In the genomic region with DNA sequence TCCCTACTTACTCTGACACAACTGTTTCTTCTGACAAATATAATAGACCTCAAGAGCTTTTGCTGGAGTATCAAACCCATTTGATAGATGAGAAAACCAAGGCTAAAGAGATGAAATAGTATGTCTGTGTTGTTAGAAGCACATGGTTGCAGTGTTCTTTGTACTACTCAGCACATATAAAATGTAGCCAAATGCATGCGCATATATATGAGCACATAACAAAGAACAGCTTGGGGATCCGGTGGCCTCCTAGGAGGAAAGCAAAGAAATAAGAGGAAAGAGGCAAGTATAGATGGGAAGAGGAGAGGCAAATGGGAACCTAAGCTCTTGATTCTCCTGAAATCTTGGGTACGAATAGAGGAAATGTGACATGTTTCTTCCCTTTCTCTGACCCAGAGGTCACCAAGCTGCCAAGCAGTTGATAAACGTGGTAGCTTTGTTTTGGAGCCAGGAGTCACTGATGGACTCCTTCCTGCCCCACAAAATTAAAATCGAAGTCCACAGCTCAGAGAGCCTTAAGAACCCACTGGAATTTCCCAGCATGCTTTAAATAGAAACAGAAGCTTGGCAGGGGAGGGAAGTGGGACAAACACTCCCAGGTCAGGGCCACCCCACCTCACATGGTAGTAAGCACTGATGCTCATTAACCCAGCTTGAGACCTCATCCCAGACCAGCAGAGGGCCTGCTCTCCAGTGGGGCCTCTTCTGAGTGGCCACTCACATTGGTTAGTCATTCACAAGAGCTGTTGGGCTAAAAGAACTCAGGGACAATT, we compare ENCODE assay signal across 12 mouse cellular contexts.
DNase-seq lines count a peak whose midpoint lies in the region; ATAC-seq and TF ChIP-seq lines count a peak whose summit lies in the region.
"Had no signal": no experiment of that assay in that cellular context is flagged by ENCODE, and none has a peak within 500 bp of the region (broad histone marks: within the 10 kb centered on the region; RNA-seq: fewer than 3 reads in every experiment).

No protein-coding gene starts in this region.

- H3K4me3 ChIP-seq in midbrain, embryonic 11.5 days (ENCODE audit: low read depth, low read length), result no peak overlapping the region
- no peak overlapping the region for H3K4me3 ChIP-seq in midbrain, postnatal 0 days (ENCODE audit: low read depth, low read length)
- no peak overlapping the region for H3K4me3 ChIP-seq in midbrain, embryonic 15.5 days
- H3K4me3 ChIP-seq: heart, embryonic 13.5 days had no signal

- H3K27ac ChIP-seq in midbrain, embryonic 11.5 days (ENCODE audit: low read depth, low read length), result no peak overlapping the region
- H3K27ac ChIP-seq in midbrain, postnatal 0 days (ENCODE audit: low read depth, low read length), result no peak overlapping the region
- no peak overlapping the region for H3K27ac ChIP-seq in midbrain, embryonic 15.5 days
- H3K27ac ChIP-seq: heart, embryonic 13.5 days had no signal

- no peaks in the 10 kb centered on the region for H3K9me3 ChIP-seq in midbrain, embryonic 11.5 days (ENCODE audit: control insufficient read depth, low read length)
- no peaks in the 10 kb centered on the region for H3K9me3 ChIP-seq in midbrain, postnatal 0 days (ENCODE audit: low read length)
- no peaks in the 10 kb centered on the region for H3K9me3 ChIP-seq in midbrain, embryonic 15.5 days
- H3K9me3 ChIP-seq: heart, embryonic 13.5 days had no signal

- 48% methylated on average over 5 of the region's 5 CpGs for WGBS in midbrain, embryonic 11.5 days
- 38% methylated on average over 5 of the region's 5 CpGs for WGBS in midbrain, postnatal 0 days
- WGBS in midbrain, embryonic 15.5 days, result 35% methylated on average over 5 of the region's 5 CpGs

- no peak overlapping the region for H3K4me2 ChIP-seq in midbrain, embryonic 11.5 days
- no peak overlapping the region for H3K4me2 ChIP-seq in midbrain, postnatal 0 days (ENCODE audit: low read depth, low read length, poor library complexity, severe bottlenecking)
- no peak overlapping the region for H3K4me2 ChIP-seq in midbrain, embryonic 15.5 days
- H3K4me2 ChIP-seq: heart, embryonic 13.5 days had no signal

- no peak for DNase-seq in frontal cortex, postnatal 10 days (ENCODE audit: low spot score in 2 of 2)
- DNase-seq in midbrain, embryonic 11.5 days (ENCODE audit: low spot score, missing footprints), result no peak
- DNase-seq in midbrain, postnatal 0 days (ENCODE audit: low spot score), result no peak
- DNase-seq in kidney, adult 11 months, result peak; percentile 84
- no peak for DNase-seq in cerebellum, adult 18-20 months
- DNase-seq: B cell, adult 2 months; right cerebral cortex, postnatal 25 days; thymus, postnatal 36 days had no signal

- H3K36me3 ChIP-seq in midbrain, embryonic 11.5 days (ENCODE audit: control insufficient read depth, insufficient read depth, low read length), result no peaks in the 10 kb centered on the region
- no peaks in the 10 kb centered on the region for H3K36me3 ChIP-seq in midbrain, postnatal 0 days (ENCODE audit: insufficient read depth, low read length)
- H3K36me3 ChIP-seq in midbrain, embryonic 15.5 days (replicated peaks), result no peaks in the 10 kb centered on the region
- H3K36me3 ChIP-seq: heart, embryonic 13.5 days had no signal

- ATAC-seq in frontal cortex, adult (ENCODE audit: low TSS enrichment), result peak; percentile 73
- ATAC-seq in midbrain, embryonic 11.5 days (ENCODE audit: low FRiP score), result peak; percentile 68
- ATAC-seq in midbrain, postnatal 0 days (ENCODE audit: low FRiP score), result no peak
- 0 out of 2 replicates have a peak, but pooled peaks have one; percentile 50 for ATAC-seq in midbrain, embryonic 15.5 days (replicated peaks)
- ATAC-seq in monocyte, adult 5-6 weeks (replicated peaks; ENCODE audit: insufficient number of reproducible peaks, low FRiP score, low TSS enrichment, poor library complexity, severe bottlenecking), result no peak

- H3K27me3 ChIP-seq in midbrain, embryonic 11.5 days (ENCODE audit: control insufficient read depth, insufficient read depth, low read length), result no peaks in the 10 kb centered on the region
- no peaks in the 10 kb centered on the region for H3K27me3 ChIP-seq in midbrain, postnatal 0 days (ENCODE audit: insufficient read depth, low read length)
- no peaks in the 10 kb centered on the region for H3K27me3 ChIP-seq in midbrain, embryonic 15.5 days (replicated peaks)
- H3K27me3 ChIP-seq: heart, embryonic 13.5 days had no signal

- no peak for TF ChIP-seq CTCF in midbrain, postnatal 0 days (IDR thresholded peaks at IDR 0.05)

- H3K9ac ChIP-seq in midbrain, embryonic 11.5 days (ENCODE audit: low read length), result no peak overlapping the region
- H3K9ac ChIP-seq in midbrain, postnatal 0 days (replicated peaks; ENCODE audit: low read length, poor library complexity, severe bottlenecking), result no peak overlapping the region
- no peak overlapping the region for H3K9ac ChIP-seq in midbrain, embryonic 15.5 days
- H3K9ac ChIP-seq: heart, embryonic 13.5 days had no signal

- H3K4me1 ChIP-seq in midbrain, embryonic 11.5 days (ENCODE audit: control insufficient read depth, insufficient read depth, low read length), result peaks cover 6% of the 10 kb centered on the region
- H3K4me1 ChIP-seq in midbrain, postnatal 0 days (ENCODE audit: insufficient read depth, low read length), result no peaks in the 10 kb centered on the region
- peaks cover 4% of the 10 kb centered on the region; the same call in 1 of the 2 replicates for H3K4me1 ChIP-seq in midbrain, embryonic 15.5 days

Comparison
In these comparisons a context has a peak if more than half of its experiments do, and no peak if none do; other contexts are left out.
1. ATAC-seq: peak in frontal cortex, adult (single experiment), midbrain, embryonic 11.5 days (single experiment) and midbrain, embryonic 15.5 days (single experiment); none in midbrain, postnatal 0 days (single experiment) and monocyte, adult 5-6 weeks (single experiment).